In genomic region chr3:120591183-120591582, GRCm38 (mm10) we compare ENCODE assay signal across 26 mouse cellular contexts.
"Had no signal": no experiment of that assay in that cellular context is flagged by ENCODE, and none has a peak within 500 bp of the region (broad histone marks: within the 10 kb centered on the region; RNA-seq: fewer than 3 reads in every experiment).

No protein-coding gene starts in this region.

- H3K4me1 ChIP-seq: heart, embryonic 10.5 days; heart, embryonic 12.5 days; hindbrain, embryonic 13.5 days; hindbrain, embryonic 15.5 days; kidney, embryonic 15.5 days; liver, embryonic 12.5 days had no signal

- H3K36me3 ChIP-seq: heart, embryonic 10.5 days; heart, embryonic 12.5 days; hindbrain, embryonic 13.5 days; hindbrain, embryonic 15.5 days; kidney, embryonic 15.5 days; limb, embryonic 13.5 days; limb, embryonic 15.5 days; liver, embryonic 12.5 days had no signal

- H3K27ac ChIP-seq: gastrocnemius, adult 2 months; heart, embryonic 10.5 days; hindbrain, embryonic 13.5 days; hindbrain, embryonic 15.5 days; kidney, embryonic 15.5 days; kidney, postnatal 0 days; limb, embryonic 13.5 days; limb, embryonic 15.5 days; liver, embryonic 12.5 days; liver, embryonic 14.5 days had no signal

- DNase-seq: gastrocnemius, adult 2 months; gastrocnemius, postnatal 10 days; gastrocnemius, postnatal 25 days; heart, adult 18-20 months; heart, postnatal 10 days; heart, postnatal 4 days; kidney, adult 11 months; kidney, adult 2 months; kidney, adult 9 months; kidney, postnatal 14 days; kidney, postnatal 36 days; layer of hippocampus, adult 9-11 months; layer of hippocampus, postnatal 36 days; left cerebral cortex, postnatal 4 days had no signal

- ATAC-seq: inflammation-experienced regulatory T-cells, adult 6 months; intestine, embryonic 16.5 days; liver, embryonic 12.5 days had no signal

- H3K4me2 ChIP-seq: heart, embryonic 12.5 days; hindbrain, embryonic 13.5 days; hindbrain, embryonic 15.5 days; kidney, embryonic 15.5 days; limb, embryonic 13.5 days; limb, embryonic 15.5 days; liver, embryonic 12.5 days had no signal

- H3K9me3 ChIP-seq: heart, embryonic 10.5 days; heart, embryonic 12.5 days; hindbrain, embryonic 13.5 days; hindbrain, embryonic 15.5 days; kidney, embryonic 15.5 days; limb, embryonic 13.5 days; limb, embryonic 15.5 days; liver, embryonic 12.5 days had no signal

- H3K4me3 ChIP-seq: gastrocnemius, adult 2 months; heart, embryonic 10.5 days; heart, embryonic 12.5 days; hindbrain, embryonic 13.5 days; hindbrain, embryonic 15.5 days; kidney, embryonic 15.5 days; limb, embryonic 13.5 days; limb, embryonic 15.5 days; liver, embryonic 12.5 days had no signal

- H3K9ac ChIP-seq: heart, embryonic 12.5 days; hindbrain, embryonic 13.5 days; hindbrain, embryonic 15.5 days; kidney, embryonic 15.5 days; limb, embryonic 13.5 days; limb, embryonic 15.5 days; liver, embryonic 12.5 days; liver, embryonic 14.5 days had no signal

- H3K27me3 ChIP-seq: heart, embryonic 12.5 days; hindbrain, embryonic 13.5 days; hindbrain, embryonic 15.5 days; kidney, embryonic 15.5 days; limb, embryonic 13.5 days; limb, embryonic 15.5 days; liver, embryonic 12.5 days had no signal
